Mouse (Mus musculus): ENCODE measurements around the gene Mns1.
A peak's percentile ranks its signal among the peaks of the same experiment; 100 is the strongest.

The Mns1 gene

GRCm38 (mm10) chr9:72477306-72477705 is 39.5 kb downstream of the Mns1 start:
- no peak for DNase-seq

- no peak for DNase-seq
Measured at GRCm38 (mm10) chr9:72479276-72479675, 41.5 kb downstream of the Mns1 start.

GRCm38 (mm10) chr9:72488523-72488922 is 50.7 kb downstream of the Mns1 start:
- no peak for DNase-seq

GRCm38 (mm10) chr9:72489131-72489530 is 51.3 kb downstream of the Mns1 start:
- DNase-seq = no peak

- DNase-seq = peak; percentile 89 to 92
Measured at GRCm38 (mm10) chr9:72491559-72492193, 53.9 kb downstream of the Mns1 start.

- DNase-seq = no peak
Measured at GRCm38 (mm10) chr9:72492194-72492565, 54.4 kb downstream of the Mns1 start, which contains the start of gene Tex9. TSS of gene Tex9 (minus strand) at chr9:72492212.

GRCm38 (mm10) chr9:72493465-72493864 is 55.7 kb downstream of the Mns1 start:
- DNase-seq = no peak

GRCm38 (mm10) chr9:72493984-72494685 is 56.3 kb downstream of the Mns1 start:
- no peak for DNase-seq

- no peak for DNase-seq
Measured at GRCm38 (mm10) chr9:72496691-72497090, 58.9 kb downstream of the Mns1 start.

- DNase-seq = peak in 1 of 2 experiments; percentile 3
Measured at GRCm38 (mm10) chr9:72497171-72497570, 59.4 kb downstream of the Mns1 start.
